Mouse (Mus musculus) layer of hippocampus, adult 11-12 months (tissue): Measurements from ENCODE around the gene Cass4.
A peak's percentile ranks its signal among the peaks of the same experiment; 100 is the strongest.

Source experiments
- DNase-seq: peaks from one replicate; pipeline ENCODE4 v3.0.0; 2022; ENCODE audit warnings: low spot score

Cass4 gene

GRCm38 (mm10) chr2:172440640-172441005 lies 47.0 kb downstream of the Cass4 start:
- no peak for DNase-seq

GRCm38 (mm10) chr2:172441176-172441575 lies 47.6 kb downstream of the Cass4 start:
- DNase-seq, result no peak

- no peak for DNase-seq
Measured at GRCm38 (mm10) chr2:172445617-172446016, 52.0 kb downstream of the Cass4 start.

GRCm38 (mm10) chr2:172447317-172447716 lies 53.7 kb downstream of the Cass4 start:
- no peak for DNase-seq

GRCm38 (mm10) chr2:172448329-172448728 lies 54.7 kb downstream of the Cass4 start:
- no peak for DNase-seq

- DNase-seq, result no peak
Measured at GRCm38 (mm10) chr2:172450640-172451039, 57.0 kb downstream of the Cass4 start.

- DNase-seq, result no peak
Measured at GRCm38 (mm10) chr2:172452031-172452430, 58.4 kb downstream of the Cass4 start.

GRCm38 (mm10) chr2:172452458-172452857 lies 58.9 kb downstream of the Cass4 start:
- DNase-seq, result no peak

GRCm38 (mm10) chr2:172458496-172458895 lies 64.9 kb downstream of the Cass4 start, which contains the start of gene Gcnt7:
Gcnt7 (minus strand) TSS chr2:172458596.
- DNase-seq, result no peak

GRCm38 (mm10) chr2:172460647-172461046 lies 67.1 kb downstream of the Cass4 start:
- no peak for DNase-seq

GRCm38 (mm10) chr2:172462813-172463212 lies 69.2 kb downstream of the Cass4 start:
- DNase-seq, result no peak

- no peak for DNase-seq
Measured at GRCm38 (mm10) chr2:172466427-172467132, 73.0 kb downstream of the Cass4 start.

GRCm38 (mm10) chr2:172467206-172467605 lies 73.6 kb downstream of the Cass4 start:
- no peak for DNase-seq

- no peak for DNase-seq
Measured at GRCm38 (mm10) chr2:172468346-172468819, 74.8 kb downstream of the Cass4 start.

GRCm38 (mm10) chr2:172472318-172472717 lies 78.7 kb downstream of the Cass4 start, which contains the start of gene Fam209:
Fam209 (plus strand) TSS chr2:172472520.
- DNase-seq, result no peak

- DNase-seq, result no peak
Measured at GRCm38 (mm10) chr2:172473591-172473990, 80.0 kb downstream of the Cass4 start.

- DNase-seq, result no peak
Measured at GRCm38 (mm10) chr2:172474970-172475369, 81.4 kb downstream of the Cass4 start.

- no peak for DNase-seq
Measured at GRCm38 (mm10) chr2:172476707-172477260, 83.2 kb downstream of the Cass4 start.

GRCm38 (mm10) chr2:172477350-172477749 lies 83.8 kb downstream of the Cass4 start:
- DNase-seq, result no peak

GRCm38 (mm10) chr2:172477860-172478259 lies 84.3 kb downstream of the Cass4 start:
- peak; percentile 55 for DNase-seq

- no peak for DNase-seq
Measured at GRCm38 (mm10) chr2:172480296-172480695, 86.7 kb downstream of the Cass4 start.

GRCm38 (mm10) chr2:172481654-172482385 lies 88.2 kb downstream of the Cass4 start:
- no peak for DNase-seq
